Mouse (Mus musculus): ENCODE data around the gene Vmn1r181. TPM values are rescaled to one million over a fixed set of nuclear protein-coding genes. Genes with fewer than 3 reads are reported as not detected.
"Not testable (repeated sequence)": the region's sequence is repeated elsewhere in the genome, so short reads cannot be mapped to it uniquely, and the experiment has no call there.

The Vmn1r181 gene
- not detected in 2 replicates for polyA plus RNA-seq (2015; fragmentation: Nextera tagmentation; extraction: Ambion mirVana)

DNA sequence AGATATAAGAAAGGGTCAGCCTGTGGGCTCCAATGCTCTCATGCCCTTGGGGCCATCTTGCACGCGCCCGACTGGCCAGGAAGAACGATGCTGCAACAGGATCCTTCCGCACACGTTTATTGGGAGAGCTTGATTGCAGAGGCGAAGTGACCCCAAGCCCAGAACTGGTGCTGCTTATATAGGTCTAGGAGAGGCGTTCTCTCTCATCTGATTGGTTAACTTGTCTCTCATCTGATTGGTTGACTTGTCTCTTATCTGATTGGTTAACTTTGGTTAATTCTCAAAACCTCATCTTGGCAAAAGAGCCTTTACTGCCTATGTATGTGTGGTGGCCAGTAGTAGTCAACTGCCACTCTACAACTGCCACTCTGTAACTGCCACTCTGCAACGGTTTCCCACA, at the start of gene Vmn1r181:
Gene Vmn1r181, plus strand, starts transcription at position 301 of the 400 bp plus-strand sequence.
- not testable (repeated sequence) for H3K27me3 ChIP-seq (replicated peaks; ENCODE audit: control insufficient read depth, insufficient read depth, low read length); H3K4me1 ChIP-seq (ENCODE audit: control insufficient read depth, insufficient read depth, low read depth, low read length); H3K27ac ChIP-seq (ENCODE audit: low read depth, low read length); ATAC-seq; H3K9ac ChIP-seq (ENCODE audit: low read depth, low read length); H3K36me3 ChIP-seq (ENCODE audit: control insufficient read depth, insufficient read depth, low read length); H3K4me2 ChIP-seq (ENCODE audit: low read length); H3K4me3 ChIP-seq (ENCODE audit: low read length)
- WGBS = 84% methylated on average over 9 of the region's 9 CpGs
- peaks cover 16% of the 10 kb centered on the region for H3K9me3 ChIP-seq (ENCODE audit: control insufficient read depth, low read length)

GRCm38 (mm10) chr7:23926678-23927077, 47.7 kb upstream of the Vmn1r181 start, which contains the start of gene Vmn1r179:
TSS of gene Vmn1r179 (plus strand) at chr7:23926978.
- Histone ChIP-seq H3K4me2 (ENCODE audit: low read length) (no peak within 1 kb of the TSS), H3K9ac (ENCODE audit: low read depth, low read length) (no peak within 1 kb of the TSS), H3K9me3 (ENCODE audit: control insufficient read depth, low read length) (peaks cover 15% of the 10 kb centered on the region), H3K27me3 (replicated peaks; ENCODE audit: control insufficient read depth, insufficient read depth, low read length) (no peaks in the 10 kb centered on the region), H3K4me1 (ENCODE audit: control insufficient read depth, insufficient read depth, low read depth, low read length) (no peaks in the 10 kb centered on the region), H3K4me3 (ENCODE audit: low read length) (no peak within 1 kb of the TSS), H3K36me3 (ENCODE audit: control insufficient read depth, insufficient read depth, low read length) (no peaks in the 10 kb centered on the region), H3K27ac (ENCODE audit: low read depth, low read length) (no peak within 1 kb of the TSS)
- ATAC-seq = no peak
- WGBS = 62% methylated on average over 2 of the region's 2 CpGs

- no peaks in the 10 kb centered on the region for H3K4me1 ChIP-seq (ENCODE audit: control insufficient read depth, insufficient read depth, low read depth, low read length)
- no peak for ATAC-seq
- H3K36me3 ChIP-seq (ENCODE audit: control insufficient read depth, insufficient read depth, low read length) = no peaks in the 10 kb centered on the region
- peaks cover 13% of the 10 kb centered on the region for H3K9me3 ChIP-seq (ENCODE audit: control insufficient read depth, low read length)
- no peak within 1 kb of the TSS for H3K4me3 ChIP-seq (ENCODE audit: low read length)
- H3K27ac ChIP-seq (ENCODE audit: low read depth, low read length) = no peak within 1 kb of the TSS
- H3K27me3 ChIP-seq (replicated peaks; ENCODE audit: control insufficient read depth, insufficient read depth, low read length) = no peaks in the 10 kb centered on the region
- no peak within 1 kb of the TSS for H3K9ac ChIP-seq (ENCODE audit: low read depth, low read length)
- no peak within 1 kb of the TSS for H3K4me2 ChIP-seq (ENCODE audit: low read length)
These were observed 24.1 kb upstream of the Vmn1r181 start, which contains the start of gene Vmn1r180 for GRCm38 (mm10) chr7:23950332-23950731. TSS of gene Vmn1r180 (plus strand) at chr7:23950632.

- WGBS = 56% methylated on average over 3 of the region's 3 CpGs
- not testable (repeated sequence) for H3K36me3 ChIP-seq (ENCODE audit: control insufficient read depth, insufficient read depth, low read length); H3K4me1 ChIP-seq (ENCODE audit: control insufficient read depth, insufficient read depth, low read depth, low read length); H3K4me2 ChIP-seq (ENCODE audit: low read length); H3K27ac ChIP-seq (ENCODE audit: low read depth, low read length); H3K9ac ChIP-seq (ENCODE audit: low read depth, low read length); ATAC-seq; H3K27me3 ChIP-seq (replicated peaks; ENCODE audit: control insufficient read depth, insufficient read depth, low read length); H3K4me3 ChIP-seq (ENCODE audit: low read length)
- H3K9me3 ChIP-seq (ENCODE audit: control insufficient read depth, low read length) = peaks cover 18% of the 10 kb centered on the region
These were observed 6.4 kb upstream of the Vmn1r181 start for GRCm38 (mm10) chr7:23968044-23968443.

DNA sequence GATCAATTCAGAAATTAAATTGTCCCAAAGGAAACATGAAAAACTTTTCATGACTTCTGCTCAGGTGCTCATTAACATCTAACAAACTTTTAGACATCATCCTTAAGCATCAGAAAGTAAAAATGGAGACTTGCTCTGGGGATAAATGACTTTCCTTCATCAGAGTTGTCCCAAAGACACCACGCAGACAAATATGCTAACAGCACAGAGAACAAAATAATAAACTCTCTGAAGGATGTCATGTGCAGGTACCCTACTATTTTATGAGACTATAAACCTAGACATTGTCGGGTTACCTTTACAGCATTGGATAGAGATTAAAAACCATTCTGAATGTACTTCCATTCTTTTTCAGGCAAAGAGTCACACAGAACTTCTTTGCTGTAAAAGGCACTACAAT, 27.0 kb downstream of the Vmn1r181 start, which contains the start of gene V1rd19:
Gene V1rd19, plus strand, starts transcription at position 301 of the 400 bp plus-strand sequence.
- no peaks in the 10 kb centered on the region for H3K4me1 ChIP-seq (ENCODE audit: control insufficient read depth, insufficient read depth, low read depth, low read length)
- H3K4me3 ChIP-seq (ENCODE audit: low read length) = no peak within 1 kb of the TSS
- no peak within 1 kb of the TSS for H3K9ac ChIP-seq (ENCODE audit: low read depth, low read length)
- H3K27ac ChIP-seq (ENCODE audit: low read depth, low read length) = no peak within 1 kb of the TSS
- no peak within 1 kb of the TSS for H3K4me2 ChIP-seq (ENCODE audit: low read length)
- H3K9me3 ChIP-seq (ENCODE audit: control insufficient read depth, low read length) = peaks cover 6% of the 10 kb centered on the region; the same call in 1 of the 2 replicates
- no peaks in the 10 kb centered on the region for H3K36me3 ChIP-seq (ENCODE audit: control insufficient read depth, insufficient read depth, low read length)
- 70% methylated on average over 2 of the region's 2 CpGs for WGBS
- ATAC-seq = no peak
- no peaks in the 10 kb centered on the region for H3K27me3 ChIP-seq (replicated peaks; ENCODE audit: control insufficient read depth, insufficient read depth, low read length)

Other genes starting within 250 kb of the Vmn1r181 start
- not detected in 2 replicates for gene Vmn1r174, start 222.3 kb upstream of the Vmn1r181 start, polyA plus RNA-seq (2015; fragmentation: Nextera tagmentation; extraction: Ambion mirVana)
- gene Vmn1r175, start 164.0 kb upstream of the Vmn1r181 start, polyA plus RNA-seq (2015; fragmentation: Nextera tagmentation; extraction: Ambion mirVana) = not detected in 2 replicates
- gene Vmn1r176, start 137.2 kb upstream of the Vmn1r181 start, polyA plus RNA-seq (2015; fragmentation: Nextera tagmentation; extraction: Ambion mirVana) = not detected in 2 replicates
- not detected in 2 replicates for gene Vmn1r177, start 108.2 kb upstream of the Vmn1r181 start, polyA plus RNA-seq (2015; fragmentation: Nextera tagmentation; extraction: Ambion mirVana)
- gene Vmn1r178, start 82.6 kb upstream of the Vmn1r181 start, polyA plus RNA-seq (2015; fragmentation: Nextera tagmentation; extraction: Ambion mirVana) = not detected in 2 replicates
- not detected in 2 replicates for gene Vmn1r179, start 47.6 kb upstream of the Vmn1r181 start, polyA plus RNA-seq (2015; fragmentation: Nextera tagmentation; extraction: Ambion mirVana)
- gene Vmn1r180, start 24.0 kb upstream of the Vmn1r181 start, polyA plus RNA-seq (2015; fragmentation: Nextera tagmentation; extraction: Ambion mirVana) = not detected in 2 replicates
- not detected in 2 replicates for gene V1rd19, start 27.1 kb downstream of the Vmn1r181 start, polyA plus RNA-seq (2015; fragmentation: Nextera tagmentation; extraction: Ambion mirVana)
- gene Vmn1r183, start 78.6 kb downstream of the Vmn1r181 start, polyA plus RNA-seq (2015; fragmentation: Nextera tagmentation; extraction: Ambion mirVana) = not detected in 2 replicates
- 32.1 and 37.8 TPM in 2 replicates for gene Zfp180, start 107.3 kb downstream of the Vmn1r181 start, polyA plus RNA-seq (2015; fragmentation: Nextera tagmentation; extraction: Ambion mirVana)
- 9.6 and 10.3 TPM in 2 replicates for gene Zfp112, start 137.7 kb downstream of the Vmn1r181 start, polyA plus RNA-seq (2015; fragmentation: Nextera tagmentation; extraction: Ambion mirVana)
- gene Zfp235, start 159.6 kb downstream of the Vmn1r181 start, polyA plus RNA-seq (2015; fragmentation: Nextera tagmentation; extraction: Ambion mirVana) = 23.6 and 25.0 TPM in 2 replicates
- 4.2 and 4.6 TPM in 2 replicates for gene Zfp114, start 200.4 kb downstream of the Vmn1r181 start, polyA plus RNA-seq (2015; fragmentation: Nextera tagmentation; extraction: Ambion mirVana)
- gene Zfp111, start 236.8 kb downstream of the Vmn1r181 start, polyA plus RNA-seq (2015; fragmentation: Nextera tagmentation; extraction: Ambion mirVana) = 4.2 and 4.5 TPM in 2 replicates